Mouse (Mus musculus) limb, embryonic 15.5 days (tissue): ENCODE data around the gene Tcp1. TPM values are rescaled to one million over a fixed set of nuclear protein-coding genes. Genes with fewer than 3 reads are reported as not detected.

Experiments
- ATAC-seq: fragments of 200-750 bp; cut with Nextera tagmentation; 2 replicates; pipeline ENCODE4 v1.8.0; 2017; ENCODE audit warnings: low read depth, moderate TSS enrichment; ENCODE audit not compliant: insufficient number of reproducible peaks, low FRiP score, low TSS enrichment
- H3K27ac ChIP-seq: fragments of 300-500 bp; sonication (generic); 2 replicates; pipeline ENCODE4 v1.5.1; 2015; ENCODE audit warnings: moderate library complexity, mild to moderate bottlenecking, inconsistent platforms
- H3K27me3 ChIP-seq: fragments of 300-500 bp; sonication (generic); 2 replicates; pipeline ENCODE4 v1.6.1; 2015; ENCODE audit warnings: inconsistent platforms
- H3K36me3 ChIP-seq: fragments of 300-500 bp; sonication (generic); 2 replicates; pipeline ENCODE4 v1.6.1; 2015; ENCODE audit warnings: inconsistent platforms
- H3K4me1 ChIP-seq: fragments of 300-500 bp; sonication (generic); 2 replicates; pipeline ENCODE4 v1.6.1; 2015; ENCODE audit warnings: inconsistent platforms
- H3K4me2 ChIP-seq: fragments of 300-500 bp; sonication (generic); 2 replicates; pipeline ENCODE4 v1.6.1; 2015; ENCODE audit warnings: mild to moderate bottlenecking, inconsistent platforms
- H3K4me3 ChIP-seq: fragments of 300-500 bp; sonication (generic); 2 replicates; pipeline ENCODE4 v1.5.1; 2015; ENCODE audit warnings: mild to moderate bottlenecking, inconsistent platforms
- H3K9ac ChIP-seq: fragments of 300-500 bp; sonication (generic); 2 replicates; pipeline ENCODE4 v1.6.1; 2015; ENCODE audit warnings: inconsistent platforms
- H3K9me3 ChIP-seq: fragments of 300-500 bp; sonication (generic); 2 replicates; pipeline ENCODE4 v1.6.1; 2016; ENCODE audit warnings: inconsistent platforms
- WGBS: fragments of 180-500 bp; shearing (Covaris S2); methylation state at CpG from one replicate; pipeline ENCODE4 v1.1.7; 2015; 5-methylcytosine and 5-hydroxymethylcytosine counted together
- polyA plus RNA-seq: library from polyadenylated mRNA; unstranded; fragments of >200 nt; fragmentation: Nextera tagmentation; extraction: Ambion mirVana; gene quantifications from 2 replicates; pipeline ENCODE4 v1.2.1, GENCODE M21; 2015

Tcp1 gene
- polyA plus RNA-seq, result 354 and 369 TPM in 2 replicates

DNA sequence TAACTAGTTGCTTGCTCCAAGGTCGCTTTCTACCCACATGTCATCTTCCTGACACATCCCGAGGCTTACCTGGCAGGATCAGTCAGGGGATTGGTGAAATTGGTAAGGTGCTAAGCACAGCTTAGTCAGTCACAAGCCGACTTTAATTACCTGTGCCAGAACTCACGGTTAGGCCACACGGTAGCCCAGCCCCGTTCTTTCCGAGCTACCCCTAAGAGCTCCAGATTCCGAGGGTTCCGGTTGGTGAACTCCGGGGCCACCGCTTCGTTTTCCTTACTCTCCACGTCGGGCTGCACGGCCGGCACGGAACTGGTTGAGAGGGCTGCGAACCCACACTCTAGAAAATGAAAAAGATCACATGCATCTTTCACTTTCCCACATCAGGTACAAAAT, at the start of gene Tcp1:
TSS of gene Tcp1 (plus strand) at position 214 of the 393 bp plus-strand sequence.
- Histone ChIP-seq H3K4me2 (peak within 1 kb of the TSS; percentile 79), H3K27me3 (no peaks in the 10 kb centered on the region), H3K36me3 (peaks cover 49% of the 10 kb centered on the region), H3K9me3 (no peaks in the 10 kb centered on the region), H3K4me3 (peak within 1 kb of the TSS; percentile 88), H3K9ac (peak within 1 kb of the TSS; percentile 98), H3K27ac (peak within 1 kb of the TSS; percentile 92), H3K4me1 (peaks cover 14% of the 10 kb centered on the region; the same call in 1 of the 2 replicates)
- no peak for ATAC-seq
- 1% methylated on average over 18 of the region's 18 CpGs for WGBS

DNA sequence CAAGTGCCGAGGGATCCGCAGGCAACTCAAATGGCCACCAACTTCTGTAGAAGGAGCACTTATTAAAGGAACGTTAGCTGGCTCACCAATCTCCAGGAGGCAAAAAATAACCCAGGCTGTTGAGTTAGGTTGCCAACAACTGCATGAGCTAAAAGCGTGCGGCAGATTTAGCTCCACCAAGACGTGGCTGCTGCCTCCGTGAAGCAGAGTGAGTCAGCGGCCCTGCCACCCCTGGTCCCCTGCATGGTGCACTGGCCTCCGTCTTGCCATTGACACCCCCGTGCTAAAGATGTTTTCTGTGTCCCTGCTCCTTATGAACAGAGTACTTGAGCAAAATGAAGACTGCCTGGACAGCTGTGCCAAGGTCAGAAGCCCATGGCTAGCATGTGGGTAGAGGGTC, 48.6 kb upstream of the Tcp1 start:
- no peaks in the 10 kb centered on the region for H3K36me3 ChIP-seq
- H3K9me3 ChIP-seq, result no peaks in the 10 kb centered on the region
- H3K4me3 ChIP-seq, result no peak overlapping the region
- no peak for ATAC-seq
- 67% methylated on average over 10 of the region's 10 CpGs for WGBS
- no peak overlapping the region for H3K9ac ChIP-seq
- H3K27me3 ChIP-seq, result no peaks in the 10 kb centered on the region
- H3K27ac ChIP-seq, result peak overlapping the region; percentile 24; the same call in 1 of the 2 replicates
- H3K4me2 ChIP-seq, result no peak overlapping the region
- H3K4me1 ChIP-seq, result peaks cover 21% of the 10 kb centered on the region

DNA sequence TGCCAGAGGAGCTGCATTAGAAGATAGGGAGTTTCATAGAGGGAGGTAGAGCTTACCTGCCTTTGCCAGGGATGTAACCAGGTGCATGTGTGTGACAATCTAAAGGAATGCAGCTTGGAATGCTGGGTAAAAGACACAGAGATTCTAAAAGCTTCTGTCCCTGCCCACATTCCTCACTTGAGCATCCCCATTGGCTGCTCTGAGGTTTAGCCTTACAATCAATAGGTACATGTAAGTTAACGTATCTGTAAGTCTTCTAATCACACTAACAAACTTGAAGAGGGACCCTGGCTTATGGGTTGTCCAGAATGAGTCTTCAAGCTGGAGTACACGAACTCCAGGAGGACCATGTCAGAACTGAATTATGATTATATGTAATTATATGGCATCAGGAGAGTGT, 47.5 kb upstream of the Tcp1 start, which contains the start of gene Mas1:
TSS of gene Mas1 (minus strand) at position 101 of the 400 bp plus-strand sequence.
- Histone ChIP-seq H3K9ac (no peak within 1 kb of the TSS), H3K4me2 (no peak within 1 kb of the TSS), H3K27ac (peak within 1 kb of the TSS; percentile 38; the same call in 1 of the 2 replicates), H3K9me3 (no peaks in the 10 kb centered on the region), H3K27me3 (no peaks in the 10 kb centered on the region; the same call in 1 of the 2 replicates), H3K4me1 (peaks cover 29% of the 10 kb centered on the region), H3K4me3 (no peak within 1 kb of the TSS), H3K36me3 (no peaks in the 10 kb centered on the region)
- WGBS, result 27% methylated on average over 2 of the region's 2 CpGs
- ATAC-seq, result no peak

DNA sequence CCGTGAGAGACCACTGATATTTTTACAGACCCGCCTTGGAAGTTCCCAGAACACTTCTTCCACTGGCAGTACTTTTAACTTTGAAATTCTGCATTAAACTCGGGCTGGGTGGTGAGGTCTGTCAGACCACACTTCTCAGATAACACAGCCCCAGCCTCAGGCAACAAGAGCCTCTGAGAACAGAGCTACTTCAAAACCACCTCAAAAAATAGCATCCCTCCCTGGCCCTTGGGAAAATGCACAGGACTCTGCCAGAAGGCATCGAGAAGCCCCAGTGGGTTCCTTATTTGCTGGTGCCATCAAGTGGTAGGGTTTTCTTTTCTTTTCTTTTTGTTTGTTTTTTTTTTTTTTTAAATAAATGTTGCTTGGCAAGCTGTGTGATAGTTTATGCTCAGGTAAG, 46.9 kb upstream of the Tcp1 start:
- no peak overlapping the region for H3K9ac ChIP-seq

DNA sequence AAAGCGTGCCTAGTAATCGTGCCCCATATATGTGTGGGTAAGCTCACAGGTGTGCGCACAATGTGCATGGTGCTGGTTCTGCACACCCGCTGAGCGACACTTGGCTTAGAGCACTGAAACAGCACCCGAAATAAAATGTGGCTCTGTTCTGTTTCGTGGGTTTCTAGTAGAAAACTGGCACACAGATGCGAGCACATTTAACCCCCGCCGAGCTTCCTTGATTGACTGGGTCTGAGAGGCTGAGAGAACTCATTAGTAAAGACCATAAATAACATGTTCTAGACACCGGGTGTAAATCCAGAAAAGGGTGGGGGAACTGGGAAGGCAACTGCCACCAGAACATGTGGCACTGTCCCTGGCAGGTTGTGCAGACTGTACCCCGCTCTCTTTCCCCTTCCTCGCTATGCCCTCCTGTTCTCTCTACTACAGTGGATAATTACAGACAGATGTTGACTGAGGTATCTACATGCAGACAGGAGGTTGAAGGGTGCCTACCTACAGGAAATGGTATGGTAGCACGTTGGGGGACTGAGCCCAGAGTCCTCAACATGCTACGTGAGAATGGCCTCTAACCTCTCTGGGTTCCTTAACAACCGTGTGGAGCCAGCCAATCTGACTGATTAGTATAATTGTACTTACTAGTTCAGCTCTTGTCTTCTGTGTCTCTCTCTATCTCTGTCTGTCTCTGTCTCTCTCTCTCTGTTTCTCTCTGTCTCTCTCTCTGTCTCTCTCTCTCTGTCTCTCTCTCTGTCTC, 43.0 kb upstream of the Tcp1 start:
- peak overlapping the region; percentile 34 for H3K4me2 ChIP-seq
- 26% methylated on average over 16 of the region's 16 CpGs for WGBS
- H3K4me3 ChIP-seq, result no peak overlapping the region
- no peak overlapping the region for H3K27ac ChIP-seq
- H3K9ac ChIP-seq, result no peak overlapping the region; the same call in 1 of the 2 replicates
- ATAC-seq, result 0 out of 2 replicates have a peak, but pooled peaks have one; percentile 32
- H3K27me3 ChIP-seq, result no peaks in the 10 kb centered on the region; the same call in 1 of the 2 replicates
- H3K4me1 ChIP-seq, result peaks cover 29% of the 10 kb centered on the region
- H3K36me3 ChIP-seq, result no peaks in the 10 kb centered on the region
- H3K9me3 ChIP-seq, result no peaks in the 10 kb centered on the region

More for the DNA sequence above, 46.9 kb upstream of the Tcp1 start:
- H3K9me3 ChIP-seq, result no peaks in the 10 kb centered on the region
- H3K4me1 ChIP-seq, result peaks cover 29% of the 10 kb centered on the region
- no peak overlapping the region for H3K27ac ChIP-seq
- H3K27me3 ChIP-seq, result no peaks in the 10 kb centered on the region; the same call in 1 of the 2 replicates
- H3K36me3 ChIP-seq, result no peaks in the 10 kb centered on the region
- WGBS, result 7% methylated on average over 4 of the region's 4 CpGs
- H3K4me3 ChIP-seq, result no peak overlapping the region
- no peak overlapping the region for H3K4me2 ChIP-seq
- no peak for ATAC-seq

DNA sequence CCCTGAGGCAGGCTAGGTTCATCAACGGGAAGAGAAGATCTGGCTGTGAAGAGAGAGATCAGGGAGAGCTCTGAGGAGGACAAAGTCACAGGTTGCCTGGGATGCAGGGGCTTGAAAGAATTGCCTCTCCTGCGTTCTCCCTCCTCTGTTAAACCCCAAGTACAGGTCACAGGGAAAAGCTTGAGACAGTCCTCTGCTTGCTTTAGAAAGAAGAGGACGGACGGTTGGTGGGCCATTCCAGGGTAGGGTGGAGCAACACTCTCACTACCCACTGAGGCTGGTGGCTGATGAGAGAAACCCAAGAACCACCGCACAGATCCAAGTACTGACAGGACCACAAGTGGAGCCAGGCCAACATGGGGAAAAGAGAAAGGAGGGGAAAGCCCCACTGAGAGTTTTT, 39.8 kb upstream of the Tcp1 start, which contains the start of gene Mrgprh:
TSS of gene Mrgprh (plus strand) at position 301 of the 400 bp plus-strand sequence.
- H3K4me2 ChIP-seq, result no peak within 1 kb of the TSS
- no peaks in the 10 kb centered on the region; the same call in 1 of the 2 replicates for H3K27me3 ChIP-seq
- peaks cover 20% of the 10 kb centered on the region for H3K4me1 ChIP-seq
- no peaks in the 10 kb centered on the region for H3K9me3 ChIP-seq
- no peaks in the 10 kb centered on the region for H3K36me3 ChIP-seq
- H3K9ac ChIP-seq, result no peak within 1 kb of the TSS
- no peak for ATAC-seq
- WGBS, result 73% methylated on average over 5 of the region's 5 CpGs
- H3K4me3 ChIP-seq, result no peak within 1 kb of the TSS
- no peak within 1 kb of the TSS for H3K27ac ChIP-seq

DNA sequence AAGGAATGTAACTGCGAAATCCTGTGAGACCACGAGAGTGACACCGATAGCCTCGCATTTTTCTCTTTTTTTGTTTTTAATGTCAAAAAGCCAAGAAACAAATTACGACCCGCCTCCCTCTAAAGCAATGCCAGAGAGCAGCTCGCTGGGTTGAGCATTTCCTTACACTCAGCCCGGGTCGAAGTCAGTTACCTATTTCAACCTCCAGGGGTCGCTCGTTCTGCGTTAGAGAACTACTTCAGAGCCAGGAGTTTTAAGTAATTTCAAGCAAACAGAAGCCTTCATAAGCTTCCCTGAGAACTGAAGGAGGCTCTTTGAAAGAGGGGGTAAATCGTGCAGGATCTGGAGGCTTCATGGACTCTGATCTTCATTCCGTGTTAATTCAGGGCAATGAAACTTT, 35.3 kb upstream of the Tcp1 start:
- peak overlapping the region; percentile 46 for H3K4me2 ChIP-seq
- H3K4me3 ChIP-seq, result peak overlapping the region; percentile 18; the same call in 1 of the 2 replicates
- 2% methylated on average over 14 of the region's 14 CpGs for WGBS
- no peaks in the 10 kb centered on the region for H3K36me3 ChIP-seq
- no peak for ATAC-seq
- no peak overlapping the region for H3K9ac ChIP-seq
- H3K9me3 ChIP-seq, result no peaks in the 10 kb centered on the region
- peaks cover 3% of the 10 kb centered on the region; the same call in 1 of the 2 replicates for H3K4me1 ChIP-seq
- no peaks in the 10 kb centered on the region for H3K27me3 ChIP-seq
- 0 out of 2 replicates have a peak overlapping the region, but pooled peaks have one; percentile 24 for H3K27ac ChIP-seq

DNA sequence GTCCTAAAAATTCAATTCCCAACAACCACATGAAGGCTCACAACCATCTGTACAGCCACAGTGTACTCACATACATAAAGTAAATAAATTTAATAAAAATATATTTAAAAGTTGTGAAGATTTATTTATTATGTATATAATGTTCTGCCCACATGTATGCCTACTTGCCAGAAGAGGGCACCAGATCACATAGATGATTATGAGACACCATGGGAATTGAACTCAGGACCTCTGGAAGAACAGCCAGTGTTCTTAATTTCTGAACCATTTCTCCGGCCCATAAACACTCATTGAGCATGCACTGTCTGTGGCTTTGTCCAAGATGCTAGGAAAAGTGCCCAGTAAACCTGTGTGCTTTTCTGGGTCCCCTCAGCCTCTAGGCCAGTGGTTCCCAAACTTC, 34.3 kb upstream of the Tcp1 start:
- Histone ChIP-seq H3K27ac (no peak overlapping the region), H3K36me3 (no peaks in the 10 kb centered on the region), H3K4me3 (no peak overlapping the region), H3K9ac (no peak overlapping the region), H3K4me1 (peaks cover 3% of the 10 kb centered on the region; the same call in 1 of the 2 replicates), H3K4me2 (no peak overlapping the region), H3K9me3 (no peaks in the 10 kb centered on the region), H3K27me3 (no peaks in the 10 kb centered on the region)
- no peak for ATAC-seq
- WGBS, result 89% methylated on average over 1 of the region's 1 CpGs

DNA sequence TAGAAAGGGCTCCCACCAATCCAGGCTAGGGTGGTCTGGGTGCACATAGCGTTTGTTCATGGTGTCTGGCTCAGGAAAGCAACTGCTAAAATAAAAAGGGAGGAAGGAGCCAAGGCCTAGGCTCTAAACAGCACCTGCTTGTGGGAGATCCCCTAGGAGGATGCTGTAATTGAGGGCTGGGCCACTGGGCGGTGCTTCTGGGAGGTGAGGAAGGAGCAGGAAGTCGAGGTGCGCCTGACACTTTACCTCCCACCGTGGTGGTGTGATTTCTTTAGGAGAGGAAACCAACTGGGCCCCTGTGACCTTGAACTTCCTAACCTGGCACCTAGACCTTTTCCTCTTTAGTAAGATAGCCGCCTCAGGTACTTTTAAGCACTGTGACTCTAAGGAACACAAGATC, 28.9 kb upstream of the Tcp1 start:
- Histone ChIP-seq H3K27me3 (no peaks in the 10 kb centered on the region), H3K4me1 (peaks cover 12% of the 10 kb centered on the region), H3K4me2 (no peak overlapping the region), H3K4me3 (no peak overlapping the region), H3K9ac (no peak overlapping the region), H3K36me3 (no peaks in the 10 kb centered on the region), H3K27ac (0 out of 2 replicates have a peak overlapping the region, but pooled peaks have one; percentile 22), H3K9me3 (no peaks in the 10 kb centered on the region)
- ATAC-seq, result no peak
- WGBS, result 25% methylated on average over 6 of the region's 6 CpGs

DNA sequence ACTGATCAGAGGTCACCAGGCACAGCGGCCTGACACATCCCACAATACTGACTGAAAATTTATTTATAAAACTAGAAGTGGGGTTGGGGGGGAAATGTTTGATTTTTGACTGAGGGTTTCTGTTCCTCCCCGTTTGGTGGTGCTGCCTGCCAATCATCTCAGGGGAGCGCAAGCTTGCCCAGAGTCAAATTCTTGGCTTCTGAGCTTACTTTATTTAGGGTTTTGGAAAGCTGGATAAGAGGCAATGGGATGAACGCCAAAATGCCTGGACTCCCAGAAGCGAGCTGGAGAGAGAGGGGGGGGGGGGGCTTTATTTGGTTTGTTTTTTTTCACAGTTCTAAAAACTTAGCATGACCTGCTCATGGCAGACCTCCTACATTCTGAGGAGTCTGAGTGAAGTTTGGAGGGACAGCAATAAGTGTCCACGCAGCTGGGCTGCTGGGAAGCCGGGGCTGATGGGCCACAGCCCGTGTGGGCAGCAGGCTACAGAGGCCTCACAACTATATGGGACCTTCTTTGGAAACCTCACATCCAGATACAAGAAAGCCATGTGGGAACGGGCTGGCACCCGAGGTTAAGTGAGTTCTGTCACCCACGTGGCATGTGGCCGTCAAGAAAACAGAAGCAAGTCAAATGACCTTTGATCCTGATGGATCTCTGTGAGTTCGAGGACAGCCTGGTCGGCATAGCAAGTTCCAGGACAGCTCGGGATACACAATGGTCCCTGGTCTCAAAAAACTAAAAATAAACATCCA, 28.3 kb upstream of the Tcp1 start:
- no peak overlapping the region for H3K9ac ChIP-seq
- H3K27ac ChIP-seq, result 0 out of 2 replicates have a peak overlapping the region, but pooled peaks have one; percentile 59
- H3K4me2 ChIP-seq, result no peak overlapping the region
- H3K4me1 ChIP-seq, result peaks cover 12% of the 10 kb centered on the region
- H3K4me3 ChIP-seq, result no peak overlapping the region
- 57% methylated on average over 15 of the region's 15 CpGs for WGBS
- H3K9me3 ChIP-seq, result no peaks in the 10 kb centered on the region
- ATAC-seq, result 0 out of 2 replicates have a peak, but pooled peaks have one; percentile 28
- no peaks in the 10 kb centered on the region for H3K27me3 ChIP-seq
- H3K36me3 ChIP-seq, result no peaks in the 10 kb centered on the region

DNA sequence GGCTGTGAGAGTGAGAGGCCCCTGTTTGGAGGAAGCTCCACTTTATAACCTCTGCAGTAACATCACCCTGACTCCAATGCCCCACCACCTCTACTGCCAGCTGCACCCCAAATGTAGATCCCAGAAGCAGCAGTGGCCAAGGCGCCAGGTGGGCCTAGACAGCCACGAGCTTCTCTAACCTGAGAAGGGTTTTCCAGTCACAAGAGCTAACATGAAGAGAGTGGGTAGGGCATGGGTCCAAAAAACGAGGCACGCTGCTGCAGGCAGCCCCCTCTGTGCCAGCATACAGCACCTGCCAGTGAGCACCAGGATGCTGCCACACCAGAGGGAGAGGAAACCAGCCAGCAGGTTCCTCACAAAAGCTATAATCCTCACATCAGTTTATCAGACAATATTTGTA, 24.4 kb upstream of the Tcp1 start:
- no peaks in the 10 kb centered on the region for H3K27me3 ChIP-seq
- no peak for ATAC-seq
- no peak overlapping the region for H3K4me2 ChIP-seq
- no peak overlapping the region for H3K27ac ChIP-seq
- peaks cover 12% of the 10 kb centered on the region for H3K4me1 ChIP-seq
- WGBS, result 83% methylated on average over 4 of the region's 4 CpGs
- H3K4me3 ChIP-seq, result no peak overlapping the region
- H3K9ac ChIP-seq, result no peak overlapping the region
- no peaks in the 10 kb centered on the region for H3K9me3 ChIP-seq
- H3K36me3 ChIP-seq, result no peaks in the 10 kb centered on the region
